Mouse (Mus musculus) heart, embryonic 16.5 days (tissue): Measurements from ENCODE around the gene Srsf2. TPM values are rescaled to one million over a fixed set of nuclear protein-coding genes. Genes with fewer than 3 reads are reported as not detected.

ENCODE experiments used
- ATAC-seq: fragments of 200-750 bp; cut with Nextera tagmentation; replicated peaks from 2 replicates; pipeline ENCODE4 v1.8.0; 2017; ENCODE audit warnings: moderate number of reproducible peaks; ENCODE audit not compliant: insufficient read depth, low FRiP score; ENCODE audit errors: extremely low read depth
- H3K27ac ChIP-seq: fragments of 300-500 bp; sonication (generic); 2 replicates; pipeline ENCODE4 v1.5.1; 2014; ENCODE audit warnings: mild to moderate bottlenecking, low read length, control low read depth, moderate library complexity
- H3K27me3 ChIP-seq: fragments of 300-500 bp; sonication (generic); 2 replicates; pipeline ENCODE4 v1.6.1; 2014; ENCODE audit warnings: low read length, mixed read lengths; ENCODE audit not compliant: control insufficient read depth, insufficient read depth
- H3K36me3 ChIP-seq: fragments of 300-500 bp; sonication (generic); 2 replicates; pipeline ENCODE4 v1.6.1; 2014; ENCODE audit not compliant: control insufficient read depth, insufficient read depth
- H3K4me1 ChIP-seq: fragments of 300-500 bp; sonication (generic); 2 replicates; pipeline ENCODE4 v1.6.1; 2014; ENCODE audit warnings: low read length, mixed read lengths; ENCODE audit not compliant: control insufficient read depth, insufficient read depth
- H3K4me2 ChIP-seq: fragments of 300-500 bp; sonication (generic); 2 replicates; pipeline ENCODE4 v1.6.1; 2014; ENCODE audit warnings: low read depth, mild to moderate bottlenecking, control low read depth, low read length
- H3K4me3 ChIP-seq: fragments of 300-500 bp; sonication (generic); 2 replicates; pipeline ENCODE4 v1.5.1; 2014; ENCODE audit warnings: mild to moderate bottlenecking, control low read depth, low read length
- H3K9ac ChIP-seq: fragments of 300-500 bp; sonication (generic); 2 replicates; pipeline ENCODE4 v1.6.1; 2014; ENCODE audit warnings: low read length, control low read depth
- H3K9me3 ChIP-seq: fragments of 300-500 bp; sonication (generic); replicated peaks from 2 replicates; pipeline ENCODE4 v1.6.1; 2016; ENCODE audit warnings: low read length; ENCODE audit not compliant: control insufficient read depth
- WGBS: fragments of 180-500 bp; shearing (Covaris S2); extraction: QIAGEN DNeasy Blood & Tissue Kit; methylation state at CpG from one replicate; pipeline ENCODE4 v1.1.7; 2014; 5-methylcytosine and 5-hydroxymethylcytosine counted together
- polyA plus RNA-seq: library from polyadenylated mRNA; unstranded; fragments of >200 nt; fragmentation: Nextera tagmentation; extraction: Ambion mirVana; gene quantifications from 2 replicates; pipeline ENCODE4 v1.2.1, GENCODE M21; 2015

The Srsf2 gene
- polyA plus RNA-seq, 1 experiment from 2014 or later: 516 TPM

DNA sequence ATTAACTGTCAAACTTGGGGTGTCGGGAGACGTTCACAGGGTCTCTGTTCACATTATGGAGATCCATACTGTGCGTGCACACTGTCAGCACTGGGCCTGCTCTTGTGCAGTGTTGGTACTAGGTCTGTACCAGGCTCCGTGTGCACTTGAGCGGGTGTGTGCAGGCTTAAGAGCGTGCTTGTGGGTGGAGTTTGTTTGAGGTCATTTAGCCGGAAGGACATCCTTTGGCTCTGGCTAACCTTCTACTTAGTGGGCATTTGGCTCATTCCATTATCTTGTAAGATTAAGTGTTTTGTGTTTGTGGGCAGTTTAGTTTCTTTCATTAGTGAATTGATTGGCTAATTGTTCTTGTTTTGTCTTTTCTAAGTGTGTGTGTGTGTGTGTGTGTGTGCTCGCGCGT lies 29.6 kb upstream of the Srsf2 start:
- Histone ChIP-seq H3K9me3 (no peaks in the 10 kb centered on the region), H3K9ac (no peak overlapping the region), H3K36me3 (no peaks in the 10 kb centered on the region), H3K4me1 (0 out of 2 replicates have a peak, but pooled peaks cover 4% of the 10 kb centered on the region), H3K4me3 (no peak overlapping the region), H3K27me3 (no peaks in the 10 kb centered on the region), H3K4me2 (no peak overlapping the region), H3K27ac (no peak overlapping the region)
- ATAC-seq: no peak
- 78% methylated on average over 10 of the region's 10 CpGs for WGBS

DNA sequence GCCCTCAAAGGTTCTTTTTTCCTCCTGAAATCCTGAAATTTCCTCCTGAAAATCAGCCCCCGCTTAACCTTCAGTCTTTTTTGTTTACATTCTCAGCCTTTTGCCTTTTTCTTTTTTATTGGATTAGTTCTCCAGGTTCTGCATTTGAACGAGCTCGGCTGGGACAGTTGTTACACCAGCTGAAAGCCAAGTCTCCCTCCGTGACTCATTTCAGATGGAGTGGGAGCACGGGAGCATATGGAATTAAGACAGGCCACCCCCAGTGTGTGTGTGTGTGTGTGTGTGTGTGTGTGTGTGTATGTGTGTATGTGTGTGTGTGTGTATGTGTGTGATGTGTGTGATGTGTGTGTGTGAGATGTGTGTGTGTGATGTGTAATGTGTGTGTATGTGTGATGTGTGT lies 28.5 kb upstream of the Srsf2 start:
- Histone ChIP-seq H3K36me3 (no peaks in the 10 kb centered on the region), H3K9ac (no peak overlapping the region), H3K9me3 (no peaks in the 10 kb centered on the region), H3K4me1 (0 out of 2 replicates have a peak, but pooled peaks cover 4% of the 10 kb centered on the region), H3K27me3 (no peaks in the 10 kb centered on the region), H3K4me3 (no peak overlapping the region), H3K4me2 (no peak overlapping the region), H3K27ac (no peak overlapping the region)
- WGBS: 78% methylated on average over 5 of the region's 5 CpGs
- ATAC-seq: no peak

DNA sequence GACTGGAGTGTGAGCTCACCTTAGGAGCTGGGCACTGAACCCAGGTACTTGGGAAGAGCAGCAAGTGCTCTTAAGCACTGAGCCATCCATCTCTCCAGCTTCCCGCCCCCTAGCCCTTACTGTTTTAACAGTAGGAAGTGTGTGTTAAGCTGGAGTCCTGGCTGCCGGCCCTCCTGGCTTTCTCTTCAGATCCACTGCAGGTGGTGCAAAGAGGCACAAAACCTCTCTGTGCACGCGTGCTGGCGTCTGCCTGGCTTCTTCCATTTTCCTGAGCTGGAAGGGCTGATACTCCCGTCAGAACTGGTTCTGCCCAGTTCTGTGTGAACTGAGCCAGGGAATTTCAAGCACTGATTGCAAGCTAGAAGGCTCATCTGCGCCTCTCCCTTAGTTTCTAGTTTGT lies 27.9 kb upstream of the Srsf2 start:
- Histone ChIP-seq H3K4me1 (0 out of 2 replicates have a peak, but pooled peaks cover 4% of the 10 kb centered on the region), H3K9me3 (no peaks in the 10 kb centered on the region), H3K27ac (no peak overlapping the region), H3K36me3 (0 out of 2 replicates have a peak, but pooled peaks cover under 1% of the 10 kb centered on the region), H3K27me3 (no peaks in the 10 kb centered on the region), H3K9ac (no peak overlapping the region), H3K4me3 (no peak overlapping the region), H3K4me2 (no peak overlapping the region)
- WGBS: 60% methylated on average over 7 of the region's 7 CpGs
- ATAC-seq: no peak

DNA sequence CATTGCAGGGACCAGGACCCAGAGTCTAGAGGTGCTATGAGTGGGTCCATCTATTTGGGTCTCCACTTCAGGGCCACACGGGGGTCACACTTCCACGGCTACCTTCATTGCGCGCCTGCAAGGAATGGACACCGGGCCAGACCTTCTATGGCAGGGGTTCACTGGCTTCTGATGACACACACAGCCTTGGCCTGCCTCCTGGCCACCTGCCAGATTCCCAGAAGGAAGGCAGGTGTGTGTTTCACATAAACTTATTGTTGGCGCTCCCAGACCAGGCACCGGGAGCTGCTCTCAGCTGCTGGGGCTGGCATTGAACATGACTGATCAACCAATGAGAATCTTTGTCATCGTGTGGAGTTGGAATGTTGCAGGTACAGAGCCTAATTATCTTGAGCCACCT lies 25.6 kb upstream of the Srsf2 start:
- no peak overlapping the region for H3K9ac ChIP-seq
- 90% methylated on average over 8 of the region's 8 CpGs for WGBS
- H3K4me3 ChIP-seq: no peak overlapping the region
- no peak overlapping the region for H3K4me2 ChIP-seq
- H3K27me3 ChIP-seq: no peaks in the 10 kb centered on the region
- no peak overlapping the region for H3K27ac ChIP-seq
- H3K9me3 ChIP-seq: no peaks in the 10 kb centered on the region
- H3K36me3 ChIP-seq: peaks cover 15% of the 10 kb centered on the region
- ATAC-seq: no peak
- no peaks in the 10 kb centered on the region for H3K4me1 ChIP-seq

DNA sequence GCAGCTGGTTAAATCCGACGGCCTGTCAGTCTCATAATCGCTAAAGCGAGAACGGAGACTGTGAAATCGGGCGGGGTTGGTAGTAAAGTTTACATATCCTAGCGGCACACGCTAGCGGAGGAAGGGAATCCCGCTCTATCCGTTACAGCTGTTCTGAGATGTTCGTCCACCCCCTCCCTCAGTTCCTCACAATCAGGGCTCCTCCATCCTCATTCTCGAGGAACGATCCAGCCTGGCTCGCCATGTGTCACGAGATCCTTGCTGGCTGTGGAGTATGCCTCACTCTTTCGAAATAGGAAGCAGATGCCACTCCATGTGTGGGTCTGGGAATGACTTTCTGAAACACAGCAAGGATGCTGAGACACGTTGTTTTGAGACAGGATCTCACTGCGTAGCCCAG lies 21.1 kb upstream of the Srsf2 start:
- H3K4me3 ChIP-seq: no peak overlapping the region
- no peaks in the 10 kb centered on the region for H3K27me3 ChIP-seq
- H3K9ac ChIP-seq: no peak overlapping the region
- H3K9me3 ChIP-seq: no peaks in the 10 kb centered on the region
- H3K4me1 ChIP-seq: no peaks in the 10 kb centered on the region
- H3K36me3 ChIP-seq: peaks cover 32% of the 10 kb centered on the region
- WGBS: 92% methylated on average over 20 of the region's 20 CpGs
- no peak overlapping the region for H3K27ac ChIP-seq
- H3K4me2 ChIP-seq: no peak overlapping the region
- ATAC-seq: no peak

DNA sequence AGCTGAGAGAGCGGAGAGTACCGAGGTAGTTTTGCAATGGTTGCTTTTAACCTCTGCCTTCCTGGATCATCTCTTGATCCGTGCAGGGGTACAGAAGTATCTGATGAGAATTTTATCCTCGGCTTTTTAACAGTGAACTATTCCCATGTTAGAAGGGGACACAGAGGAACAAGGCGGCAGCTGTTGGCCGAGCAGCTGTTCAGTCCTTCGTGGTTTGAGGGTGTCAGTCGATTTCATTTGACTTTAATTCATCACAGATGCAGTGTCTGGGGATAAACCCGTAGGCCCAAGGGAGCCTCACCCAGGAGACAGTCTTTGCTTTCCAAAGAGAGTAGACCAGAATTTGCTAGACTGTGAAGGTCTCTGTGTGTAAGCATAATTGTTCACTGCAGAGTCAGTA lies 18.6 kb upstream of the Srsf2 start:
- no peak overlapping the region for H3K9ac ChIP-seq
- no peak overlapping the region for H3K4me2 ChIP-seq
- no peak overlapping the region for H3K27ac ChIP-seq
- no peak overlapping the region for H3K4me3 ChIP-seq
- H3K27me3 ChIP-seq: no peaks in the 10 kb centered on the region
- 87% methylated on average over 9 of the region's 9 CpGs for WGBS
- no peak for ATAC-seq
- peaks cover 35% of the 10 kb centered on the region for H3K36me3 ChIP-seq
- peaks cover 10% of the 10 kb centered on the region for H3K4me1 ChIP-seq
- no peaks in the 10 kb centered on the region for H3K9me3 ChIP-seq

DNA sequence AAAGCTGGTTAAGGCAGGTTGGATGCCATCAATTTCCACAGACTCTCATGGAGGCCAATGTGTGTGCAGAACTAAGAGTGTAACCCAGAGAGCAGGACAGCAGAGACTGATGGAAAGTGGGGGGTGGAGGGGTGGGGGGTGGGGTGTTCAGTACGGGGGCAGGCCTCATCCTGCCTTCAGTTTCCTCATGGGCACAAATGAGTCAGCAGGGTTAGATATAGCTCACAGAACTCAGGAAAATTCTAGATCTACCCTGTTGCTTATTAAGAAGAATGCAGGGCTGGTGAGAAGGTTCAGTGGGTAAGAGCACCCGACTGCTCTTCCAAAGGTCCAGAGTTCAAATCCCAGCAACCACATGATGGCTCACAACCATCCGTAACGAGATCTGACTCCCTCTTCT lies 16.7 kb upstream of the Srsf2 start:
- ATAC-seq: no peak
- WGBS: 66% methylated on average over 4 of the region's 4 CpGs
- H3K4me3 ChIP-seq: no peak overlapping the region
- no peaks in the 10 kb centered on the region for H3K27me3 ChIP-seq
- peaks cover 42% of the 10 kb centered on the region for H3K36me3 ChIP-seq
- H3K4me2 ChIP-seq: no peak overlapping the region
- peaks cover 12% of the 10 kb centered on the region for H3K4me1 ChIP-seq
- no peaks in the 10 kb centered on the region for H3K9me3 ChIP-seq
- H3K27ac ChIP-seq: no peak overlapping the region
- H3K9ac ChIP-seq: no peak overlapping the region

DNA sequence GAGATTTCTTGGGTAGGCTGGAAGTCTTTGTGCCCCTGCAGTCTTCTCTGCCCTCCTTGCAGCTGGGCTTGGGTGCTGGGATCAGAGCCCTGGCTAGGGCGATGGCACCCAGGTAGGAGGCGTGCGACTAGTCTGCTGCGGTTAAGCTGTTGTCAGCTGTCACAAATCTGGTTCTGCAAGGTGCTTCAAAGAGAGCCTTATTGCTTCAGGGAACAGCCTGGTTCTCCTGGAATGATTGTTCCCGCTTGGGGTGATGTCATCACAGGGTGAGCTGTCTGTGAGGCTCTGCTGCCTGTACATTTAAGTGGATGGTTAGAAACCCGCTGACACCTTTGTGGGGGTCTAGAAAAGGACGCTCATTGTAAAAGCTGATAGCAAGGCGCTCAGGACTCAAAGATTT lies 16.3 kb upstream of the Srsf2 start:
- Histone ChIP-seq H3K9me3 (no peaks in the 10 kb centered on the region), H3K9ac (no peak overlapping the region), H3K4me1 (peaks cover 16% of the 10 kb centered on the region), H3K4me2 (no peak overlapping the region), H3K27ac (no peak overlapping the region), H3K27me3 (no peaks in the 10 kb centered on the region), H3K36me3 (peaks cover 38% of the 10 kb centered on the region), H3K4me3 (no peak overlapping the region)
- no peak for ATAC-seq
- WGBS: 58% methylated on average over 8 of the region's 8 CpGs

DNA sequence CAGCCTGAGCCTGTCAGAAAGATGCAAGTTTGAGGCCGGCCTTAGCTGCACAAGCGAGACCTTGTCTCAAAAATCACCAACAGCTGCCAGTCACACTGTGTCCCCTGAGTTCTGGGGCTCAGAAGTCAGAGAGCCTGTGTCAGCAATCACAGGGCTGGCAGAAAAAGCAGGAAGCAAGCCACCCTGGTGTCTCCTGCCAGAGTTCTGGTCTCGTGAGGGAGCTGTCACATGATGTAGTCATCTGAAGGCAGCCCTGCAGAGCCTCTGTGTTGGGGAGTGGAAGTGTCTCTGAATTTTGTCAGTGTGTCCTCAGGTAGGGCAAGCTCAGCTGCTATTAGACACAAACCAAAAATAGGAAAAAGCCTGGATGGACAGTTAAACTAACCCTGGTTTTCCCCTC lies 15.2 kb upstream of the Srsf2 start:
- H3K27me3 ChIP-seq: no peaks in the 10 kb centered on the region
- peak; percentile 46; the same call in 1 of the 2 replicates for ATAC-seq
- peak overlapping the region; percentile 68 for H3K27ac ChIP-seq
- H3K4me2 ChIP-seq: no peak overlapping the region
- peaks cover 32% of the 10 kb centered on the region for H3K36me3 ChIP-seq
- H3K4me1 ChIP-seq: peaks cover 22% of the 10 kb centered on the region
- H3K4me3 ChIP-seq: no peak overlapping the region
- H3K9ac ChIP-seq: 0 out of 2 replicates have a peak overlapping the region, but pooled peaks have one; percentile 22
- no peaks in the 10 kb centered on the region for H3K9me3 ChIP-seq
- 42% methylated on average over 3 of the region's 3 CpGs for WGBS
